Mouse (Mus musculus): ENCODE data around the gene Phf6. TPM values are rescaled to one million over a fixed set of nuclear protein-coding genes. Genes with fewer than 3 reads are reported as not detected.
"Not testable (repeated sequence)": the region's sequence is repeated elsewhere in the genome, so short reads cannot be mapped to it uniquely, and the experiment has no call there.

Phf6 gene
- total RNA-seq, 2 experiments from 2014 or later = 18.2 to 18.6 TPM

GRCm38 (mm10) chrX:52972129-52972528 is 60.1 kb downstream of the Phf6 start:
- DNase-seq (ENCODE audit: low spot score in 2 of 2) = no peak

GRCm38 (mm10) chrX:52972680-52973079 is 60.6 kb downstream of the Phf6 start:
- no peak for DNase-seq (ENCODE audit: low spot score in 2 of 2)

- DNase-seq (ENCODE audit: low spot score in 2 of 2) = no peak
Measured at GRCm38 (mm10) chrX:52978576-52978975, 66.5 kb downstream of the Phf6 start.

GRCm38 (mm10) chrX:52981378-52981777 is 69.3 kb downstream of the Phf6 start:
- no peak for DNase-seq (ENCODE audit: low spot score in 2 of 2)

- peak; percentile 77 to 81 for DNase-seq (ENCODE audit: low spot score in 2 of 2)
Measured at GRCm38 (mm10) chrX:52987905-52988783, 76.1 kb downstream of the Phf6 start, which contains the start of gene Hprt. Gene Hprt, plus strand, starts transcription at chrX:52988137.

DNA sequence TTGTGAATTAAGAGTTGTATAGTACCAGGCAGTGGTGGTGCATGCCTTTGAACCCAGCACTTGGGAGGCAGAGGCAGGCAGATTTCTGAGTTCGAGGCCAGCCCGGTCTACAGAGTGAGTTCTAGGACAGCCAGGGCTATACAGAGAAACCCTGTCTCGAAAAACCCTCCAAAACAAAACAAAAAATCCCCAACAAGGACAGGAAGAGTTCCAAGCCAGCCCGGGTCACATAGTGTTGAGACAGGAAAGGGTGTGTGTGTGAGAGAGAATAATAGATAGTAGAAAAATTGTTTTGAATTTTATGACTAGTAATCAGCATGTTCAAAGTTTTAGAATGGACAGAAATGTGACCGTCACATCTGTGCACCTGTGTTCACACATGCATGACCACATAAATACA is 82.7 kb downstream of the Phf6 start:
- not testable (repeated sequence) for DNase-seq (ENCODE audit: low spot score in 2 of 2)

GRCm38 (mm10) chrX:53004887-53005286 is 92.8 kb downstream of the Phf6 start:
- not testable (repeated sequence) for DNase-seq (ENCODE audit: low spot score in 2 of 2)

DNA sequence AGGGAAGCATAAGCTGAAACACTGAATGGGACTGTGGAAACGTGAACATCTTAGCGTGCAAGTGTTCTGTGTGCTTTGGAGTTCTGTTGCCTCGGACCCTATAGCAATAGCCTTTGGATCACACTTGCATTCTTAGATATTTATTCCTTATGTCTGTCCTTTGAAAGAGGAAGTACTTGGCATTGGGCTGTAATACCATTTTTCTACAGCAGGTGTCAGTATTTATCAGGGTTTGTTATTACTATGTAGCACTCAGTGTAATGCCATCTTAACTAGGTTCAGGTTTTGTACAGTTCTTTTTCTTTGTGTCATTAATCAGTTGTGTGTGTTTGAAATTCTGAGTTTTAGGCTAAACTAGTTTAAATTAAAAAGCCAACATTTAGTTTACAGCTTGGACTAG is 94.0 kb downstream of the Phf6 start:
- no peak for DNase-seq (ENCODE audit: low spot score in 2 of 2)

Other genes starting within 250 kb of the Phf6 start
- 1 to 10 TPM; 1.7 to 3.3 TPM for gene Ccdc160, start 121.1 kb upstream of the Phf6 start, total RNA-seq (2021)
- gene Hprt, start 75.9 kb downstream of the Phf6 start, total RNA-seq (2021) = 100 to 1,000 TPM; 156 to 179 TPM